Mouse (Mus musculus) intestine, postnatal 0 days (tissue): ENCODE measurements around the gene Mien1. TPM values are rescaled to one million over a fixed set of nuclear protein-coding genes. Genes with fewer than 3 reads are reported as not detected.

ENCODE experiments used
- ATAC-seq: fragments of 200-750 bp; cut with Nextera tagmentation; 2 replicates; pipeline ENCODE4 v1.8.0; 2017; ENCODE audit warnings: mild to moderate bottlenecking, moderate TSS enrichment, moderate library complexity
- H3K27ac ChIP-seq: fragments of 300-500 bp; sonication (generic); 2 replicates; pipeline ENCODE4 v1.5.1; 2014; ENCODE audit warnings: mild to moderate bottlenecking, low read depth, low read length, moderate library complexity
- H3K27me3 ChIP-seq: fragments of 300-500 bp; sonication (generic); replicated peaks from 2 replicates; pipeline ENCODE4 v1.6.1; 2014; ENCODE audit warnings: low read length, mixed read lengths; ENCODE audit not compliant: control insufficient read depth, insufficient read depth
- H3K36me3 ChIP-seq: fragments of 300-500 bp; sonication (generic); 2 replicates; pipeline ENCODE4 v1.6.1; 2014; ENCODE audit warnings: mild to moderate bottlenecking, moderate library complexity; ENCODE audit not compliant: control insufficient read depth, insufficient read depth
- H3K4me1 ChIP-seq: fragments of 300-500 bp; sonication (generic); replicated peaks from 2 replicates; pipeline ENCODE4 v1.6.1; 2014; ENCODE audit warnings: antibody characterized with exemption, low read length, mixed read lengths; ENCODE audit not compliant: control insufficient read depth, insufficient read depth
- H3K4me2 ChIP-seq: fragments of 300-500 bp; sonication (generic); replicated peaks from 2 replicates; pipeline ENCODE4 v1.6.1; 2014; ENCODE audit warnings: low read depth, mild to moderate bottlenecking, moderate library complexity
- H3K4me3 ChIP-seq: fragments of 300-500 bp; sonication (generic); 2 replicates; pipeline ENCODE4 v1.5.1; 2014; ENCODE audit warnings: low read depth, low read length
- H3K9ac ChIP-seq: fragments of 300-500 bp; sonication (generic); 2 replicates; pipeline ENCODE4 v1.6.1; 2014; ENCODE audit warnings: mild to moderate bottlenecking, low read depth, low read length
- H3K9me3 ChIP-seq: fragments of 300-500 bp; sonication (generic); 2 replicates; pipeline ENCODE4 v1.6.1; 2016; ENCODE audit warnings: mixed run types; ENCODE audit not compliant: control insufficient read depth
- CTCF ChIP-seq: sonication (generic); IDR thresholded peaks from 2 replicates; pipeline ENCODE4 v1.5.1; 2016; ENCODE audit warnings: low read depth, mild to moderate bottlenecking, control low read depth, antibody characterized with exemption, moderate library complexity
- WGBS: fragments of 180-500 bp; shearing (Covaris S2); extraction: QIAGEN DNeasy Blood & Tissue Kit; methylation state at CpG from one replicate; pipeline ENCODE4 v1.1.7; 2014; 5-methylcytosine and 5-hydroxymethylcytosine counted together
- polyA plus RNA-seq: library from polyadenylated mRNA; unstranded; fragments of >200 nt; fragmentation: Nextera tagmentation; extraction: Ambion mirVana; gene quantifications from 2 replicates; pipeline ENCODE4 v1.2.1, GENCODE M21; 2015

Mien1 gene
- polyA plus RNA-seq, 1 experiment from 2014 or later: 265 TPM

- H3K4me2 ChIP-seq: no peak overlapping the region
- H3K4me1 ChIP-seq: no peaks in the 10 kb centered on the region
- no peaks in the 10 kb centered on the region for H3K36me3 ChIP-seq
- H3K9me3 ChIP-seq: no peaks in the 10 kb centered on the region
- H3K4me3 ChIP-seq: no peak overlapping the region
- WGBS: 74% methylated on average over 13 of the region's 13 CpGs
- no peak for TF ChIP-seq CTCF
- H3K27me3 ChIP-seq: no peaks in the 10 kb centered on the region
- no peak overlapping the region for H3K27ac ChIP-seq
- H3K9ac ChIP-seq: no peak overlapping the region
- no peak for ATAC-seq
These were observed 40.5 kb upstream of the Mien1 start for GRCm38 (mm10) chr11:98479026-98479939.

- H3K4me1 ChIP-seq: no peaks in the 10 kb centered on the region
- H3K36me3 ChIP-seq: no peaks in the 10 kb centered on the region
- no peaks in the 10 kb centered on the region for H3K27me3 ChIP-seq
- H3K4me3 ChIP-seq: no peak overlapping the region
- no peak overlapping the region for H3K4me2 ChIP-seq
- no peaks in the 10 kb centered on the region for H3K9me3 ChIP-seq
- H3K9ac ChIP-seq: no peak overlapping the region
- 55% methylated on average over 14 of the region's 14 CpGs for WGBS
- H3K27ac ChIP-seq: no peak overlapping the region
- no peak for ATAC-seq
- no peak for TF ChIP-seq CTCF
These were observed 38.4 kb upstream of the Mien1 start for GRCm38 (mm10) chr11:98477011-98477701.

GRCm38 (mm10) chr11:98476434-98476807, 37.6 kb upstream of the Mien1 start:
- H3K4me1 ChIP-seq: no peaks in the 10 kb centered on the region
- no peak overlapping the region for H3K27ac ChIP-seq
- H3K9ac ChIP-seq: no peak overlapping the region
- H3K9me3 ChIP-seq: no peaks in the 10 kb centered on the region
- no peak for ATAC-seq
- H3K4me3 ChIP-seq: no peak overlapping the region
- no peaks in the 10 kb centered on the region for H3K27me3 ChIP-seq
- WGBS: 58% methylated on average over 4 of the region's 4 CpGs
- H3K4me2 ChIP-seq: no peak overlapping the region
- H3K36me3 ChIP-seq: no peaks in the 10 kb centered on the region
- TF ChIP-seq CTCF: no peak

GRCm38 (mm10) chr11:98475630-98476433, 37.0 kb upstream of the Mien1 start:
- no peak for TF ChIP-seq CTCF
- Histone ChIP-seq H3K4me1 (no peaks in the 10 kb centered on the region), H3K27me3 (no peaks in the 10 kb centered on the region), H3K9ac (no peak overlapping the region), H3K4me3 (no peak overlapping the region), H3K4me2 (no peak overlapping the region), H3K27ac (no peak overlapping the region), H3K36me3 (no peaks in the 10 kb centered on the region), H3K9me3 (no peaks in the 10 kb centered on the region)
- ATAC-seq: no peak
- WGBS: 86% methylated on average over 9 of the region's 9 CpGs

- ATAC-seq: no peak
- no peak overlapping the region for H3K9ac ChIP-seq
- H3K27ac ChIP-seq: no peak overlapping the region
- H3K4me1 ChIP-seq: no peaks in the 10 kb centered on the region
- 90% methylated on average over 11 of the region's 11 CpGs for WGBS
- no peak overlapping the region for H3K4me3 ChIP-seq
- no peak for TF ChIP-seq CTCF
- no peak overlapping the region for H3K4me2 ChIP-seq
- no peaks in the 10 kb centered on the region for H3K27me3 ChIP-seq
- no peaks in the 10 kb centered on the region for H3K36me3 ChIP-seq
- no peaks in the 10 kb centered on the region for H3K9me3 ChIP-seq
These were observed 36.2 kb upstream of the Mien1 start for GRCm38 (mm10) chr11:98474967-98475366.
